Mouse (Mus musculus): ENCODE measurements around the gene Acot8.
A peak's percentile ranks its signal among the peaks of the same experiment; 100 is the strongest.

Acot8 gene

GRCm38 (mm10) chr2:164794293-164794692 is 10.4 kb downstream of the Acot8 start:
- peak; percentile 88 for DNase-seq (ENCODE audit: low read depth, low spot score)
- Histone ChIP-seq H3K36me3 (ENCODE audit: control insufficient read depth, insufficient read depth, low read length, poor library complexity, severe bottlenecking) (peaks cover 8% of the 10 kb centered on the region), H3K27me3 (ENCODE audit: control insufficient read depth, insufficient read depth, low read length, poor library complexity, severe bottlenecking) (no peaks in the 10 kb centered on the region)

- H3K36me3 ChIP-seq (ENCODE audit: control insufficient read depth, insufficient read depth, low read length, poor library complexity, severe bottlenecking): peaks cover 5% of the 10 kb centered on the region
- DNase-seq (ENCODE audit: low read depth, low spot score): peak; percentile 57
- H3K27me3 ChIP-seq (ENCODE audit: control insufficient read depth, insufficient read depth, low read length, poor library complexity, severe bottlenecking): no peaks in the 10 kb centered on the region
Observed at GRCm38 (mm10) chr2:164793772-164794171, 10.9 kb downstream of the Acot8 start.

- DNase-seq (ENCODE audit: low read depth, low spot score): peak; percentile 72
- Histone ChIP-seq H3K36me3 (ENCODE audit: control insufficient read depth, insufficient read depth, low read length, poor library complexity, severe bottlenecking) (peaks cover 5% of the 10 kb centered on the region), H3K27me3 (ENCODE audit: control insufficient read depth, insufficient read depth, low read length, poor library complexity, severe bottlenecking) (no peaks in the 10 kb centered on the region)
Observed at GRCm38 (mm10) chr2:164793236-164793635, 11.4 kb downstream of the Acot8 start.

- Histone ChIP-seq H3K36me3 (ENCODE audit: control insufficient read depth, insufficient read depth, low read length, poor library complexity, severe bottlenecking) (peaks cover 3% of the 10 kb centered on the region), H3K27me3 (ENCODE audit: control insufficient read depth, insufficient read depth, low read length, poor library complexity, severe bottlenecking) (no peaks in the 10 kb centered on the region)
- no peak for DNase-seq (ENCODE audit: low read depth, low spot score)
Observed at GRCm38 (mm10) chr2:164792400-164793190, 12.1 kb downstream of the Acot8 start.

GRCm38 (mm10) chr2:164791841-164792261 is 12.8 kb downstream of the Acot8 start:
- H3K27me3 ChIP-seq (ENCODE audit: control insufficient read depth, insufficient read depth, low read length, poor library complexity, severe bottlenecking): no peaks in the 10 kb centered on the region
- no peak for DNase-seq (ENCODE audit: low read depth, low spot score)
- peaks cover 3% of the 10 kb centered on the region for H3K36me3 ChIP-seq (ENCODE audit: control insufficient read depth, insufficient read depth, low read length, poor library complexity, severe bottlenecking)

- peaks cover 2% of the 10 kb centered on the region for H3K36me3 ChIP-seq (ENCODE audit: control insufficient read depth, insufficient read depth, low read length, poor library complexity, severe bottlenecking)
- no peaks in the 10 kb centered on the region for H3K27me3 ChIP-seq (ENCODE audit: control insufficient read depth, insufficient read depth, low read length, poor library complexity, severe bottlenecking)
- no peak for DNase-seq (ENCODE audit: low read depth, low spot score)
Observed at GRCm38 (mm10) chr2:164790451-164790850, 14.2 kb downstream of the Acot8 start.

GRCm38 (mm10) chr2:164788411-164788810 is 16.3 kb downstream of the Acot8 start:
- Histone ChIP-seq H3K36me3 (ENCODE audit: control insufficient read depth, insufficient read depth, low read length, poor library complexity, severe bottlenecking) (no peaks in the 10 kb centered on the region; the same call in none of the 2 replicates), H3K27me3 (ENCODE audit: control insufficient read depth, insufficient read depth, low read length, poor library complexity, severe bottlenecking) (no peaks in the 10 kb centered on the region)
- no peak for DNase-seq (ENCODE audit: low read depth, low spot score)

GRCm38 (mm10) chr2:164787779-164788178 is 16.9 kb downstream of the Acot8 start:
- H3K36me3 ChIP-seq (ENCODE audit: control insufficient read depth, insufficient read depth, low read length, poor library complexity, severe bottlenecking): no peaks in the 10 kb centered on the region; the same call in none of the 2 replicates

GRCm38 (mm10) chr2:164787032-164787431 is 17.6 kb downstream of the Acot8 start:
- no peaks in the 10 kb centered on the region for H3K27me3 ChIP-seq (ENCODE audit: control insufficient read depth, insufficient read depth, low read length, poor library complexity, severe bottlenecking)
- no peak for DNase-seq (ENCODE audit: low read depth, low spot score)
- H3K36me3 ChIP-seq (ENCODE audit: control insufficient read depth, insufficient read depth, low read length, poor library complexity, severe bottlenecking): no peaks in the 10 kb centered on the region; the same call in none of the 2 replicates

More at GRCm38 (mm10) chr2:164787779-164788178, 16.9 kb downstream of the Acot8 start:
- no peak for DNase-seq (ENCODE audit: low read depth, low spot score)
- no peaks in the 10 kb centered on the region for H3K27me3 ChIP-seq (ENCODE audit: control insufficient read depth, insufficient read depth, low read length, poor library complexity, severe bottlenecking)

GRCm38 (mm10) chr2:164786388-164786885 is 18.2 kb downstream of the Acot8 start:
- H3K36me3 ChIP-seq (ENCODE audit: control insufficient read depth, insufficient read depth, low read length, poor library complexity, severe bottlenecking): no peaks in the 10 kb centered on the region; the same call in 1 of the 2 replicates
- DNase-seq (ENCODE audit: low read depth, low spot score): no peak
- H3K27me3 ChIP-seq (ENCODE audit: control insufficient read depth, insufficient read depth, low read length, poor library complexity, severe bottlenecking): no peaks in the 10 kb centered on the region

GRCm38 (mm10) chr2:164785481-164786387 is 18.9 kb downstream of the Acot8 start, which contains the start of gene Snx21:
TSS of gene Snx21 (plus strand) at chr2:164785823.
- DNase-seq (ENCODE audit: low read depth, low spot score): peak; percentile 73
- no peaks in the 10 kb centered on the region for H3K27me3 ChIP-seq (ENCODE audit: control insufficient read depth, insufficient read depth, low read length, poor library complexity, severe bottlenecking)

GRCm38 (mm10) chr2:164784869-164785420 is 19.7 kb downstream of the Acot8 start:
- H3K36me3 ChIP-seq (ENCODE audit: control insufficient read depth, insufficient read depth, low read length, poor library complexity, severe bottlenecking): no peaks in the 10 kb centered on the region; the same call in 1 of the 2 replicates
- DNase-seq (ENCODE audit: low read depth, low spot score): no peak
- no peaks in the 10 kb centered on the region for H3K27me3 ChIP-seq (ENCODE audit: control insufficient read depth, insufficient read depth, low read length, poor library complexity, severe bottlenecking)

More at GRCm38 (mm10) chr2:164785481-164786387, 18.9 kb downstream of the Acot8 start, which contains the start of gene Snx21:
- no peaks in the 10 kb centered on the region; the same call in 1 of the 2 replicates for H3K36me3 ChIP-seq (ENCODE audit: control insufficient read depth, insufficient read depth, low read length, poor library complexity, severe bottlenecking)

- peak; percentile 50 for DNase-seq (ENCODE audit: low read depth, low spot score)
- H3K36me3 ChIP-seq (ENCODE audit: control insufficient read depth, insufficient read depth, low read length, poor library complexity, severe bottlenecking): no peaks in the 10 kb centered on the region; the same call in 1 of the 2 replicates
- no peaks in the 10 kb centered on the region for H3K27me3 ChIP-seq (ENCODE audit: control insufficient read depth, insufficient read depth, low read length, poor library complexity, severe bottlenecking)
Observed at GRCm38 (mm10) chr2:164783926-164784581, 20.6 kb downstream of the Acot8 start.

GRCm38 (mm10) chr2:164781876-164782275 is 22.8 kb downstream of the Acot8 start:
- Histone ChIP-seq H3K27me3 (ENCODE audit: control insufficient read depth, insufficient read depth, low read length, poor library complexity, severe bottlenecking) (no peaks in the 10 kb centered on the region), H3K36me3 (ENCODE audit: control insufficient read depth, insufficient read depth, low read length, poor library complexity, severe bottlenecking) (no peaks in the 10 kb centered on the region)
- no peak for DNase-seq (ENCODE audit: low read depth, low spot score)
